Mouse (Mus musculus) cerebellum, postnatal 4 days (tissue): ENCODE measurements around the gene Npffr2.
A peak's percentile ranks its signal among the peaks of the same experiment; 100 is the strongest.
"Not testable (repeated sequence)": the region's sequence is repeated elsewhere in the genome, so short reads cannot be mapped to it uniquely, and the experiment has no call there.

Source experiments
- DNase-seq, 2 experiments: peaks; one replicate each; pipeline ENCODE4 v3.0.0; 2022; ENCODE audit warnings: low spot score in 2 of 2, mixed read lengths in 1 of 2

The Npffr2 gene

DNA sequence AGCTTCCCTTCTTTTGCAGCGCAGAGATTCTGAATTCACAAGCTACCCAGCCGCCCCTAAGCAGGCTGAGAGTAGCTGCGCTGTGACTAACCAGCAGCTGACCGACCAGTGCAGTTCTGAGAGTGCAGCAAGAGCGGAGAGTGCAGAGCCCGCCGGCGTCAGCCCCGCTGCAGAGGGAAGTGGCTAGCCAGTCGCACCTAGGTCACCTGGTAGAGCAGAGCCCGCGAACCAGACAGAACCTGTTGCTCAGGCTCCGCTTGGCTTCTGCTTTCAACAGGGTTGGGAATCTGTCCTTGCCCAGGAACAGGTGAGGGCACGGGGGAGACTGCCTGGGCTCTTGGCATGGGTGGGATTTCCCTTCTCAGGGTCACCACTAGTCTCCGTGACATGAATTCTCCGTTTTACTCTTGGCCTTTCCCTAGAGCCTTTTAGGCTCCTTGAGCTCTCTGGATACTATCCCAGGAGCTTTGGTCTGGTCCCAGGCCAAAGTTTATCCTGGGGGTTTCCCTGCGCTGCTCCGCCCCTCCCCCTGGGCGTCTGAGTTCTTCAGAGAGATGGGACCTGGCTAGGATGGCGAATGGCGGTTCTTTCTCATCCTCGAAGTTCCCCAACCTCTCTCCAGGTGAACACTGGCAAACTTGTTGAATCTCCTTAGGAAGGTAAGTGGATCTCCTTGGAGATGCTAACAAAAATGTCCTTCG lies at the start of gene Npffr2:
Gene Npffr2 (plus strand): TSS at position 552 of the 701 bp plus-strand sequence.
- DNase-seq, result peak in 1 of 2 experiments; percentile 13

- no peak for DNase-seq
Measured at GRCm38 (mm10) chr5:89492560-89492959, 34.7 kb upstream of the Npffr2 start.

GRCm38 (mm10) chr5:89500182-89500581 lies 27.0 kb upstream of the Npffr2 start:
- no peak for DNase-seq

- no peak for DNase-seq
Measured at GRCm38 (mm10) chr5:89518641-89519040, 8.6 kb upstream of the Npffr2 start.

GRCm38 (mm10) chr5:89526181-89526778 lies 949 bp upstream of the Npffr2 start:
- no peak for DNase-seq

DNA sequence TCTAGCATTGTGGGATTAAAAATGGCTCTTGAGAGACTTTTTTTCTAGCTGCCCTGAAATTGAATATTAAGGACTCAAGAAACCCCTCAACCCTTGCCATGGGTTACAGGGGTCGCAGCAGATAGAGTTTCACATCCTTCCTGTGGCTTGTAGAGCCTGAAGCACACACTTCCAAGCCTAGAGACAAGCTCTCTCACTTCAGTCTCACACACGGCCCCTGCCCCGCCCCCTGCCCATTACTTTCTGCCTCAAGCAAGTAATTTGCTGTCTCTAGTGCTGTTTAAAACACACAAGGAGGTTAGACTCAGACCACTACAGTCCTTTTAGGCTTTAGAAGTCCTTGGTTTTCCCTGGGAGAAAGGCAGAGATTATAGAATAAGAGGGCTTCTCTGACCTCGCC lies 1.7 kb downstream of the Npffr2 start:
- DNase-seq, result no peak

GRCm38 (mm10) chr5:89529391-89529790 lies 2.2 kb downstream of the Npffr2 start:
- DNase-seq, result no peak

GRCm38 (mm10) chr5:89536018-89536417 lies 8.8 kb downstream of the Npffr2 start:
- DNase-seq, result no peak

- DNase-seq, result no peak
Measured at GRCm38 (mm10) chr5:89542472-89542871, 15.2 kb downstream of the Npffr2 start.

GRCm38 (mm10) chr5:89543476-89543875 lies 16.2 kb downstream of the Npffr2 start:
- DNase-seq, result peak; percentile 29 to 72

- not testable (repeated sequence) for DNase-seq
Measured at GRCm38 (mm10) chr5:89559118-89559517, 31.9 kb downstream of the Npffr2 start.

- DNase-seq, result no peak
Measured at GRCm38 (mm10) chr5:89561381-89561780, 34.2 kb downstream of the Npffr2 start.

DNA sequence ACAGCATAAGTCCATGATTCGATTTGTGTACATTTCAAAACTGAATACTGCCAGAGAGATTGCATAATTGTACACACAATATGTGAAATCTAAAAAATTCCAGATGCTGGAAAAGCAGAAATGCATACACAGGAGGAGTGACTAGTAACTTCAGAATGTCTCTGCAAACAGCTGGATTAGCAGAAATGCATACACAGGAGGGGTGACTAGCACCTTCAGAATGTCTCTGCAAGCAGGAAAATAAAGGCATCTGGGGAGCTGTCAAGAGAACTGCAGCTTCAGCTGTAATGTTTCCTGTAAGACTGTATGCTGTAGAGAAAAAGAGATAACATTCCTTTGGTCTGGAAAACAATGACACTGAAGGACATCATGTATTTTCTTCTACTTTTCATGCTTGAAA lies 51.4 kb downstream of the Npffr2 start:
- DNase-seq, result no peak

DNA sequence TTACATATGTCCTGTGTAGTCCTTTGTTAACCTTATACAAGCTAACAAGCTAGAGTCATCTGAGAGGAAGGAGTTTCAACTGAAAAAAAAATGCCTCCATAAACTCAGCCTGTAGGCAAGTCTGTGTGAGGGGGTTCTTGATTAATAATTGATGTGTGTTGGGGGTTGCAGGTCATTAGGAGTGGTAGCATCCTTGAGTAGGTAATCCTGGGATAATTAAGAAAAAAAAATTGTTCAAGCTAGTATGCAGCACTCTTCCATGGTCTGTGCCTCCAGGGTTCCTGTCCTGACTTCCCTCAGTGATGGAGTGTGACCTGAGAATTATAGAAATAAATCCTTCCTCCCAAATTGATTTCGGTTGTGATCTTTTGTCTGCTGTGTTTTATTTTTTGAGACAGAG lies 52.0 kb downstream of the Npffr2 start:
- DNase-seq, result no peak

GRCm38 (mm10) chr5:89581143-89581542 lies 53.9 kb downstream of the Npffr2 start:
- peak in 1 of 2 experiments; percentile 7 for DNase-seq

GRCm38 (mm10) chr5:89581742-89582366 lies 54.6 kb downstream of the Npffr2 start:
- DNase-seq, result no peak

DNA sequence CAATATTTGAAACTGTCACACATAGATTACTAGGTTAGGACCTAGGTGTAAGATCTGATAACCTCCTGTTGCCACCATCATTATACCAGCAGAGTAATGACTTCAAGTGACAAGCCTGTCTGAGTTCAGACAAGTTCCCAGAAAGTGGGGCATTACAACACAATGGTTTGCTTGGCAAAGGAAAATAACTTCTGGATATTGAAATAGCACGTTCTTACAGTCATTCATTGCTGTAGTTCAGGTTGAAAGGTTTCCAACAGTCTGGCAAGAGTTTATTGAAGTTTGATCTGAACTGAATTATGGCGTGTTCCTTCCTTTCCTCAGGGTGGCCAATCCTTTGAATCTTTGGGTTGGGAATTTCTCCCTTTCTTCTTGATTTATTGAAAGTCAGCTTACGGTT lies 57.8 kb downstream of the Npffr2 start:
- DNase-seq, result no peak

- DNase-seq, result no peak
Measured at GRCm38 (mm10) chr5:89592301-89592700, 65.1 kb downstream of the Npffr2 start.

DNA sequence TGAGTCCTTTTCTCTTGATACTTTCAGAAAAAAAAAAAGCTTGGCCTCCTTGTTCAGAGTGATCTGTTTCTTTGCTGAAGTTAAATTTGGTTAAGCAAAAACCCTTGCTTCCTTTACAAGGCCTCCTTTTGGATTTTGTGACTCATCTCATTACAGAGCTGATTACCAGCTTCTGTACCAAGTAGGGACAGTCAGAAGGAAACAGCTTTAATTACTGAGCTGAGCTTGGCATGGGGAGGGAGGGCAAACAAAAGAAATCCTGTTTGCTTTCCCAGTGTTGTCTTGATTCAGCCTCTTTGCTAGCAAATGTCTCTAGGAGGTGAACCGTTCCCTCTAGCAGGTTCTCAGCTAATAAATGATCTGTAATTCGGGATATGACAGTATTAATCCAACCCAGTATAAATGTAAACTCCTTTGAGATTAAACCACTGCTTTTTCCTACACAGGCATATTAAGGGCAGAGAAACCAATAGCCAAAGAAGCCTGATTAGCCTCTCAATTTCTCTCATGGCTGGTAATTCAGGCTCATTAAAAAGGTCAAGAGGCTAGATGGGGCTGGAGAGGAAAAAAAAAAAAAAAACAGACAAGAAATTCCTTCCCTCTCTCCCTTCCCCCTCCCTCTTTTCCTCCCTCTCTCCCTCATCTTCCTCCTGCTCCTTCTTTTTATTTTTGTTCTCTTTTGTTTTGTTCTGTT lies 84.2 kb downstream of the Npffr2 start:
- DNase-seq, result no peak

- DNase-seq, result no peak
Measured at GRCm38 (mm10) chr5:89612262-89612661, 85.0 kb downstream of the Npffr2 start.

GRCm38 (mm10) chr5:89631599-89631998 lies 104.4 kb downstream of the Npffr2 start:
- no peak for DNase-seq
